Mouse (Mus musculus): ENCODE measurements around the gene Ifnb1.

The Ifnb1 gene

GRCm38 (mm10) chr4:88501247-88501646 is 21.3 kb downstream of the Ifnb1 start:
- DNase-seq (ENCODE audit: low spot score in 2 of 2), result no peak

GRCm38 (mm10) chr4:88496321-88497018 is 26.1 kb downstream of the Ifnb1 start:
- no peak for DNase-seq (ENCODE audit: low spot score in 2 of 2)

- no peak for DNase-seq (ENCODE audit: low spot score in 2 of 2)
Measured at GRCm38 (mm10) chr4:88489622-88490021, 33.0 kb downstream of the Ifnb1 start.

GRCm38 (mm10) chr4:88488107-88488506 is 34.5 kb downstream of the Ifnb1 start:
- DNase-seq (ENCODE audit: low spot score in 2 of 2), result no peak

DNA sequence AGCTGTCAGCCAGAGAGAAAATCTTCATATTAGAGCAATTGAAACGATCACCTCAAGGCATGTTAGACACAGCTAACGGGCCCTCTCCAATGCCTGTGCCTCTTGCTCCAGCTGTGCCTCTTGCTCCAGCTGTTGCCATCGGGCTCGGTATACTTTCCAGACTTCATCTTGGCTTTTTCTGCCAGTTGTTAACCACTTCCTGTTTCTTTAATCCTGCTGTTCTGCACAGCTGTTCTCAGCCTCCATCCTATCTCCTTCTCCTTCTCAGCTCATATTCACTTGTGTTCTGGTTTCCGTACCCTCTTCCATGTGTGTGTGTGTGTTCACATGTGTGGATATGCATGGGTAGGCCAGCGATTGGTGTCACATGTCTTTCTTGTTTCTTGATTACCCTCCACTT is 42.4 kb downstream of the Ifnb1 start:
- no peak for DNase-seq (ENCODE audit: low spot score in 2 of 2)

- DNase-seq (ENCODE audit: low spot score in 2 of 2), result no peak
Measured at GRCm38 (mm10) chr4:88478809-88479186, 43.8 kb downstream of the Ifnb1 start.

DNA sequence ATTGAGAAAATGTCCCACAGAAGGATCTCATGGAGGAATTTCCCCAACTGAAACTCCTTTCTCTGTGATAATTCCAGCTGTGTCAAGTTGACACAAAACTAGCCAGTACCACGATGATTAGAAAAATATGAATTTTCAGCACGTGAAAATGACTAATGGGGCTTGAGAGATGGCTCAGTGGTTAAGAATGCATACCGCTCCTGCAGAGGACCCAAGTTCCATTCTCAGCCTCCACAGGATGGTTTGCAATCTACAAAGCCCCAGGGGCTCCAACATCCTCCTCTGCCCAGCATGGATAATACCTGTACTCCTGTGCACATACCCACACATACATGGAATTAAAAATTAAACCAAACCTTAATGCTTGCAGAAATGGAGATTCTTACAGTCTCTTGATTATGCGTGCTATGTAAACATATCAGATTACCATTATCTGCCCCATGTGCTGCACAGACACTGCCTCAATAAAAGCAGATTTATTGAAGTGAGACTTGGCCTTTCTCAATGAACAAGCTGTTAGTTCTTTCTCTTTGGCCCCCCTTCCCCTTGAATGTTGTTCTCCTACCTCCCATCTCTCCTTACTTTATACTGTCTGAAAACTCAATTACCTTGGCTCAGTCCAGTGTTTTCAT is 44.3 kb downstream of the Ifnb1 start:
- DNase-seq (ENCODE audit: low spot score in 2 of 2), result no peak

DNA sequence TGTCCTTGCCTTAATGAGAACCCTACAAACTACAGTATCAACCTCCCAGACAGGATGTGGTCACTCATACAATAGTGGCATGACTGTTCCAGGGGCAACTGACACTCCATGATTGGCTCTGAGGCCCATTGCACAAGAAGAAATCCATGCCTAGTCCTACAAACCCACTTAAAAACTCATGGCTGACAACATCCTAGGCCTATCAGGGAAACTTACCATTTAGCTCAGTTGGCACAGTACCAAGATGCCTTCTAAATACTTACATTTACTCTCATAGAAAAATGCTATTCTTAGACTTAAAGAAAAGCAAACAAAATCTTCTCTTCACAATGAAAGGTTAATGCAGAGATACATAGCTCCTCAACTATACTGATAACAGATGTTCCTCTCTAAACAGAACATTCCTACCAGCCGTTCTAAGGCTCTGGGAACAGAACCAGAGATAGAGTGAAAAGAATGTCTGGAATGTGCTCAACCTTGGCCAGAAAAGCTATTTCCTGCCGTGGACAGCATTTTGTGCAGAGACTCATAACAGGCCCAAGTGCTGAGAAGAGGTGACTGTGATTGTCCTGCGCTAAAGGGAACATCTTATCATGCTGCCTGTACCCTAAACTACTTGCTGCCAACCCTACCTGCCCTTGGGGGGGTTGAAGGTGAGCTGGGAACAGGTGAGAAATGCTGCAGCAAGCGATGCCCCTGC is 45.9 kb downstream of the Ifnb1 start:
- DNase-seq (ENCODE audit: low spot score in 2 of 2), result no peak

DNA sequence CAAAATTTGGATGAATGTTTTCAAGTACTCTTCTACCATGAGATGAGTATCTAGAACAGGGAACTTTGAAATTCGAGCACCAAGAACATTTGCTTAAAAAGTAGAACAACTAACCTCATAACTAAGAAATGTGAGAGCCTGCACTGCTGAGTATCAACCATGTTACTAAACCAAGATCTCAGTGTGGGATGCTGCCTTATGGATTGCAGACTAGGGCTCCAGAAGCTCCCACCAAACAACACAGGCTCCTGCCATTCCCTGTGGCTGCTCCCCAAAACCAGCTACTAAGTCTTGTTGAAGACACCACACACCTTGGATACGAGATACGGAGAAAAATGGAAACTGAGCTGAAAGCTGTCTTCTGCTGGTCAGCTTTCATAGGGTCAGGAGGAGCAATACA is 46.5 kb downstream of the Ifnb1 start:
- DNase-seq (ENCODE audit: low spot score in 2 of 2), result no peak

All from urinary bladder, adult 18-20 months (tissue).